Mouse (Mus musculus) myocyte (in vitro differentiated cells): ENCODE results near the gene Strbp. TPM values are rescaled to one million over a fixed set of nuclear protein-coding genes. Genes with fewer than 3 reads are reported as not detected.
A peak's percentile ranks its signal among the peaks of the same experiment; 100 is the strongest.

ENCODE experiments used
- H3K27me3 ChIP-seq: one replicate; pipeline ENCODE4 v1.6.1; 2011; ENCODE audit not compliant: control insufficient read depth, insufficient read depth, insufficient read length
- H3K36me3 ChIP-seq: one replicate; pipeline ENCODE4 v1.6.1; 2011; ENCODE audit not compliant: control insufficient read depth, insufficient read depth
- H3K4me2 ChIP-seq: one replicate; pipeline ENCODE4 v1.6.1; 2011; ENCODE audit warnings: low read depth, control low read depth
- H3K4me3 ChIP-seq: one replicate; pipeline ENCODE4 v1.5.1; 2011; ENCODE audit warnings: mild to moderate bottlenecking, control low read depth, moderate library complexity
- H3K79me2 ChIP-seq: one replicate; pipeline ENCODE4 v1.6.1; 2011; ENCODE audit not compliant: control insufficient read depth, insufficient read depth
- H3ac ChIP-seq: one replicate; pipeline ENCODE4 v1.6.1; 2011; ENCODE audit not compliant: control insufficient read depth, insufficient read length
- CEBPB ChIP-seq: IDR thresholded peaks from 2 replicates; pipeline ENCODE4 v1.6.1; 2011; ENCODE audit warnings: mild to moderate bottlenecking, moderate library complexity; ENCODE audit not compliant: poor library complexity, insufficient read depth, severe bottlenecking
- E2F4 ChIP-seq: IDR thresholded peaks from one replicate; pipeline ENCODE4 v1.6.1; 2011; ENCODE audit warnings: mild to moderate bottlenecking, control low read depth, moderate library complexity; ENCODE audit not compliant: insufficient read depth
- MAX ChIP-seq: IDR thresholded peaks from one replicate; pipeline ENCODE4 v1.6.1; 2011; ENCODE audit warnings: low read depth, mild to moderate bottlenecking, control low read depth
- MYOD1 ChIP-seq, 3 experiments: IDR thresholded peaks; one replicate each; pipeline ENCODE4 v1.6.1; 2011; ENCODE audit warnings: control low read depth in 2 of 3, low read depth in 2 of 3, mild to moderate bottlenecking in 2 of 3, moderate library complexity in 1 of 3; ENCODE audit not compliant: insufficient read length in 2 of 3, control insufficient read depth in 1 of 3
- MYOG ChIP-seq, 3 experiments: IDR thresholded peaks; one replicate each; pipeline ENCODE4 v1.6.1; 2011; ENCODE audit warnings: control low read depth in 2 of 3, low read depth in 2 of 3, mild to moderate bottlenecking in 2 of 3; ENCODE audit not compliant: insufficient read length in 2 of 3, control insufficient read depth in 1 of 3, insufficient read depth in 1 of 3
- POLR2A ChIP-seq: IDR thresholded peaks from one replicate; pipeline ENCODE4 v1.6.1; 2011; ENCODE audit warnings: low read depth, mild to moderate bottlenecking, control low read depth, moderate library complexity; ENCODE audit not compliant: insufficient read length
- POLR2AphosphoS2 ChIP-seq: IDR thresholded peaks from one replicate; pipeline ENCODE4 v1.6.1; 2011; ENCODE audit warnings: low read depth, control low read depth; ENCODE audit not compliant: insufficient read length
- REST ChIP-seq: IDR thresholded peaks from one replicate; pipeline ENCODE4 v1.6.1; 2011; ENCODE audit warnings: mild to moderate bottlenecking, control low read depth, moderate library complexity; ENCODE audit not compliant: insufficient read depth, insufficient read length
- SRF ChIP-seq: IDR thresholded peaks from one replicate; pipeline ENCODE4 v1.6.1; 2011; ENCODE audit warnings: low read depth; ENCODE audit not compliant: control insufficient read depth, insufficient read length
- TCF12 ChIP-seq: IDR thresholded peaks from one replicate; pipeline ENCODE4 v1.6.1; 2011; ENCODE audit warnings: mild to moderate bottlenecking, control low read depth; ENCODE audit not compliant: poor library complexity, insufficient read depth, severe bottlenecking
- TCF3 ChIP-seq: IDR thresholded peaks from one replicate; pipeline ENCODE4 v1.6.1; 2011; ENCODE audit warnings: low read depth, control low read depth; ENCODE audit not compliant: insufficient read length
- USF1 ChIP-seq: IDR thresholded peaks from one replicate; pipeline ENCODE4 v1.6.1; 2011; ENCODE audit warnings: low read depth, mild to moderate bottlenecking, control low read depth, moderate library complexity
- polyA plus RNA-seq: library from polyadenylated mRNA; unstranded; fragments of >200 nt; fragmentation: generic; extraction: Trizol; gene quantifications from one replicate; pipeline ENCODE4 v1.2.1, GENCODE M21; 2012; ENCODE audit warnings: missing spikeins

The Strbp gene
- polyA plus RNA-seq, 1 experiment = 2.4 TPM

DNA sequence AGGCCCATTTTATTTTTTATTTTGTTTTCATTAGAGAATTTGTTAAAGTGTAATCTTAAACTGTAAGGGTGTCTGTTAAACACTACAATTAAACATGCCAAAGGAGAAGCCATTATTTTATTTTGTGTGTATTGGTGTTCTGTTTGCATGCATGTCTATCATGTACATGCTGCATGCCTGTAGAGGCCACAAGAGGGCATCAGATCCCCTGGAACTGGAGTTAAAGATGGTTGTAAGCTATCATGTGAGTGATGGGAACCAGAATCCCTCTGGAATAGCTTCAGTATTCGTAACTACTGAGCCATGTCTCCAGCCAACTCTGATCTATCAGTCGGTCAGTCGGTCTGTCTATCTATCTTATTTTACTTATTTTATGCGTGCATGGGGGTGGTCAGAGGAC lies 243.0 kb downstream of the Strbp start:
- Histone ChIP-seq H3K36me3 (no peaks in the 10 kb centered on the region), H3ac (no peak overlapping the region), H3K27me3 (no peaks in the 10 kb centered on the region), H3K79me2 (peaks cover 93% of the 10 kb centered on the region), H3K4me3 (no peak overlapping the region), H3K4me2 (no peak overlapping the region)
- TF ChIP-seq POLR2AphosphoS2 (no peak), MAX (no peak), MYOG (IDR thresholded peaks at IDR 0.05; ENCODE audit: control insufficient read depth in 1 of 3, insufficient read depth in 1 of 3, insufficient read length in 2 of 3, low read depth in 2 of 3) (no peak), TCF3 (no peak), REST (no peak), POLR2A (no peak), TCF12 (no peak), MYOD1 (IDR thresholded peaks at IDR 0.05; ENCODE audit: control insufficient read depth in 1 of 3, insufficient read length in 2 of 3, low read depth in 2 of 3) (no peak), E2F4 (no peak), USF1 (no peak)

DNA sequence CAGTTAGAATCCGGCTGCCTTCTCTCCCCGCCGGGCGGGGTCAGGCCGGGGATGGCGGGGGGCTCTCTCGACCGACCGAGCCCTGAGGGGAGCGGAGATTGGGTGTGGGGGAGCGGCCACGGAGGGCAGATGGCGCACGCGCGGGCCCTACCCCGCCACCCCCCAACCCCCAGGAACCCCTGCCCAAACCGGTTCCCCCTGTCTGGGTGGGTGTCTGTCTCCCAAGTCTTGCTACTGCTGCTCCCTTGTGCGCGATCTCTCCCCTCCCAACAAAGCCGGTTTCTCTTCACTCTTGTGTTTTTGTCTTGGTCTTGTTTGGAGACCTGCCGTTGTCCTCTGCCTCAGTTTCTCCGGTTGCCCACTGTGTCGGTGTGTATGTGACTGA lies 251.3 kb downstream of the Strbp start:
- peaks cover 91% of the 10 kb centered on the region for H3K79me2 ChIP-seq
- H3ac ChIP-seq = peak overlapping the region; percentile 80
- H3K27me3 ChIP-seq = no peaks in the 10 kb centered on the region
- peak overlapping the region; percentile 87 for H3K4me2 ChIP-seq
- H3K36me3 ChIP-seq = no peaks in the 10 kb centered on the region
- H3K4me3 ChIP-seq = peak overlapping the region; percentile 64
- TF ChIP-seq POLR2A (no peak), CEBPB (no peak), REST (no peak), SRF (no peak), USF1 (no peak), TCF3 (no peak), E2F4 (no peak), MAX (no peak), MYOD1 (IDR thresholded peaks at IDR 0.05; ENCODE audit: control insufficient read depth in 1 of 3, insufficient read length in 2 of 3, low read depth in 2 of 3) (no peak), POLR2AphosphoS2 (no peak), MYOG (IDR thresholded peaks at IDR 0.05; ENCODE audit: control insufficient read depth in 1 of 3, insufficient read depth in 1 of 3, insufficient read length in 2 of 3, low read depth in 2 of 3) (no peak), TCF12 (no peak)

DNA sequence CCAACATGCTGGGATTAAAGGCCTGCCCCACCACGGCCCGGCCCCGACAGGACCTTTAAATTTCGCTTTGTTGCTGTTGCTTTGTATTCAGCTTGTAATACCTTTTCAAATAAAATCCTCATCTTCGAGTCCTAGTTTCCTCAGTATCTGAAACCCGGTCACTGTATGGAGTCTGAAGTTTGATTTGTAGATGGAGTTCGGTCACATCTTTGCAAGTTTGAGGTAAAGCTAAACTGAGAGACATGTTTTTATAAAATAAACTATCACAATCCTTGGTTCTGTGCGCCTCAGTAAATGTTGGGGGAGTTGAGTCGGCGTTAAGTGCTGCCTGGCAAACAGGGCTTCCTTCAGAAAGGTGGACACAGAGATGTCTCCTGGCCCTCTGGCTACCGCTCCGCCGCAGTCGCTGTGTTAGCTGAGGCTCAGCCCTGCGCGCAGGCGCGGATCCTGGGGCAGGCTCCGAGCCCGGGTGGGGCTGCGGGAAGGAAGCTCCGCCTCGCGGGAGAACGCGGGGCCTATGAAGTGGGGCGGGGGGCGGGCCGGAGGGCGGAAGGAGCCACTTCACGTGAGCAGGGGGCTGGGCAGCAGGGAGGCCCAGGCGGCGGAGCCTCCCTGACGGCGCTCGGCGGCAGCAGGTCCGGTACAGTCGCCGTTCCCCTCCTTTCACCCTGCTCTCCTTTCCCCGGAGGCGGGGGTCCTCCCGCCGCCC lies 251.8 kb downstream of the Strbp start:
- TF ChIP-seq E2F4 (no peak), MAX (no peak), USF1 (peak; percentile 79), POLR2AphosphoS2 (peak; percentile 98), REST (no peak), TCF3 (no peak), POLR2A (peak; percentile 97), CEBPB (no peak), MYOG (IDR thresholded peaks at IDR 0.05; ENCODE audit: control insufficient read depth in 1 of 3, insufficient read depth in 1 of 3, insufficient read length in 2 of 3, low read depth in 2 of 3) (peak in 1 of 3 experiments; percentile 23), TCF12 (no peak), SRF (no peak), MYOD1 (IDR thresholded peaks at IDR 0.05; ENCODE audit: control insufficient read depth in 1 of 3, insufficient read length in 2 of 3, low read depth in 2 of 3) (no peak)

DNA sequence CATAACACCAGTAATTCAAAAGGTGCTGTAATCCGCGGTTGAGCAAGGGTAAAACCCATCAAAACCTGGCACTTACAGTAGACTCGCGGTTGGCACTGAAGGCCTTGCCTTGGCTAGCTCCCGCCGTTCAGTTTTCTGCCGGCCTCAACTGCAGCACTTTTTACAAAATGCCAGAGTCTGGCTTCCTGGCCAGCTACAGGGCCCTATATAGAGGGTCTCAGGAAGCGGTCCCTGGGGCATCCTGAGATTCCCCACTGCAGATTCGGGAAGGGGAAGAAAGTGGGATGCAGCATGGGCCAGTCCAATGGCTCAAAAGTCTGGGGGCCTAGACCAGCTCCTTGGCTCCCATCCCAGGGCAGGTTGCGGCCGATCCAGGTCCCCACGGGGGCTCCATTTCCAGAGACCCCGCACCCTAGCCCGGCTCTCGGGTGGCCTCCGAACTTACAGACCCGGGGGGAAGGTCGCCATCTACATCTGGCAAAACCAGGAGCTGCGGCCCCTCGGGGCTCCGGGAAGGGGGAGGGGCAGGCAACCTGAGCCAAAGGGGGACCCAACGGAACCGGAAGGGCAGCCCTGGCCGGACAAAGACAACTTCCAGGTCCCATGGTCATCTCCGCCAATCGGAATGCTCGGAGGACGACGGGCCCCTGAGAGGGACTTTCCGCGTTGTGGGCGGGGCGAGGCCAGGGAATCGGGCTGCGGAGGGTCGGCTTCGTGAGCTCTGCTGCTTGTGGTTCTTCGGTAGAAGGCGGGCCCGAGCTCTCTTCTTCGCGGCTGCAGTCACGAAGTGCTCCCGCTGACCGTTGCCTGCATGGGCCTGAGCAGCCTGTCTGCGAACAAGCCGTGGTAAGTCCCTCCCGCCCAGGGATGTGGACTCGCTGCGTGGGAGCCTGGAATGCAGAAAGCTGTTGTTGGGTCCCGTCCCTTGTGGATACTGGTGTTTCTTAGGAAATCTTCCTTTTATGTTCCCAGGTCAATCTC lies 260.8 kb downstream of the Strbp start, which contains the start of the genes Zbtb26, Zbtb6 and Rabgap1:
Gene Zbtb26 (minus strand): TSS at position 525 of the 981 bp plus-strand sequence.
Gene Zbtb6 (minus strand): TSS at position 561 of the 981 bp plus-strand sequence.
Gene Rabgap1 (plus strand): TSS at position 669 of the 981 bp plus-strand sequence.
- H3K27me3 ChIP-seq = no peaks in the 10 kb centered on the region
- no peaks in the 10 kb centered on the region for H3K36me3 ChIP-seq
- peaks cover 84% of the 10 kb centered on the region for H3K79me2 ChIP-seq
- peak within 1 kb of the TSS; percentile 99 for H3K4me3 ChIP-seq
- H3ac ChIP-seq = peak within 1 kb of the TSS; percentile 37
- peak; percentile 85 for TF ChIP-seq POLR2AphosphoS2
- TF ChIP-seq MYOD1 (IDR thresholded peaks at IDR 0.05; ENCODE audit: control insufficient read depth in 1 of 3, insufficient read length in 2 of 3, low read depth in 2 of 3) = peak in 1 of 3 experiments; percentile 4
- TF ChIP-seq POLR2A = peak; percentile 87
- TF ChIP-seq MYOG (IDR thresholded peaks at IDR 0.05; ENCODE audit: control insufficient read depth in 1 of 3, insufficient read depth in 1 of 3, insufficient read length in 2 of 3, low read depth in 2 of 3) = peak in 1 of 3 experiments; percentile 16
- no peak for TF ChIP-seq REST
- TF ChIP-seq USF1 = peak; percentile 61
- no peak for TF ChIP-seq CEBPB
- TF ChIP-seq SRF = peak; percentile 57
- H3K4me2 ChIP-seq = peak within 1 kb of the TSS; percentile 69

More for the DNA sequence above, 251.8 kb downstream of the Strbp start:
- H3K27me3 ChIP-seq = no peaks in the 10 kb centered on the region
- peak overlapping the region; percentile 98 for H3K4me2 ChIP-seq
- peak overlapping the region; percentile 80 for H3ac ChIP-seq
- no peaks in the 10 kb centered on the region for H3K36me3 ChIP-seq
- H3K4me3 ChIP-seq = peak overlapping the region; percentile 64
- H3K79me2 ChIP-seq = peaks cover 91% of the 10 kb centered on the region
